Mouse (Mus musculus): ENCODE measurements around the gene Pam16.
"Not testable (repeated sequence)": the region's sequence is repeated elsewhere in the genome, so short reads cannot be mapped to it uniquely, and the experiment has no call there.

The Pam16 gene

DNA sequence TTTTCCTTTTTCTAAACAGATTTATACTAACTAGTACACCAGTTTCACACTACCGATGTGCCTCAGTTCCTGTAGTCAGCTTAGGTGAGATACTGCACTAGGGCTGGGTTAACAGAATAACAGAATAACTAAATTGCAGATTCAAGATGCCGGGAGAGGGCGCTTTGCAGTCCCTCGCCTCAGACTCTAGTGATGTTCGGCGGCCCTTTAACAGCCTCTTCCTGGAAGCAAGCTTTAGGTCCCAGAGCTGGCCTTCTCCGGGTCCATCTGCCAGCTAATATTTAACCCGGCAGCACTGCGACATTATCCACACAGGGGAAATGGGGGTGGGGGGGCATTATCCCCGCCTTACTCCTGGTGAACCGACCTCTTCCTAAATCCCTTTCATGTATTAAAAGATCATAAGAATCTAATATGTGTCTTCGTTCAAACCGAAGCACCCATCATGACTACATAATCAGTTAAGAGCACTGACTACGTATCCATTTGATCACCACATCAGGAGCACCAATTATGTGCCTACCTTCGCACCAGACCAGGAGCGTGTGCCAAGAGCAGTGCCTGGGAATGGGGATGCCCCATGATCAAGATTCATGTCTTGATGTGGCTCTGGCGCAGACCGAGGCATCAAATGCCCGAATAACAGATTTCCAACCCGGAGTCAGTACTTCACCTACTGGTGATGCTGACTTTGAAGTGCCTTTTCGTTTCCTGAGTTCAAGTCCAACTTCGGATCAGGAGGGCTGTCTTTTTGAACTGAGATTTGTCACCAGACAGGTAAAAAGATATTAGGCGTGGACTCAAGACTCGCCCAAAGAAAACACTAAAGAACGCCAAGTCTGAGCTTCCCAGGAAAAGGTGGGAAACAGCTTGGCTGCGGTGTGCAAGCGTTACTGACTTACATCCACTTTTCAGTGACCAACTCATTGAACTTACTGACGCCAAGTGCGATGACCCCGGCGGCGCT is 31.6 kb downstream of the Pam16 start:
- peak; percentile 64 for DNase-seq (ENCODE audit: low read depth, low spot score)

DNA sequence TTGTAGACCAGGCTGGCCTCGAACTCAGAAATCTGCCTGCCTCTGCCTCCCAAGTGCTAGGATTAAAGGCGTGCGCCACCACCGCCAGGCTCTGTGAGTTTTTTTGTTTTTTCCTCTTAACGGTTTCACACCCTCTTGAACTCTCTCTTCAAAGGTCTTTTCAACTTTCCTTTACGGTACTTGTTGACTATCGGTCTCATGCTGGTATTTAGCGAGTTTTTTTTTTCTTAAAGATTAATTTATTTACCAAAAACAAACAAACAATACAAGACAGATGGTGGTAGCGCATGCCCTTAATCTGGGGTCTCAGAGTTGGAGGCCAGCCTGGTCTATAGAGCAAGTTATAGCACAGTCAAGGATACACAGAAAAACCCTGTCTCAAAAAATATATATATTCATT is 34.6 kb downstream of the Pam16 start:
- DNase-seq (ENCODE audit: low read depth, low spot score) = no peak

DNA sequence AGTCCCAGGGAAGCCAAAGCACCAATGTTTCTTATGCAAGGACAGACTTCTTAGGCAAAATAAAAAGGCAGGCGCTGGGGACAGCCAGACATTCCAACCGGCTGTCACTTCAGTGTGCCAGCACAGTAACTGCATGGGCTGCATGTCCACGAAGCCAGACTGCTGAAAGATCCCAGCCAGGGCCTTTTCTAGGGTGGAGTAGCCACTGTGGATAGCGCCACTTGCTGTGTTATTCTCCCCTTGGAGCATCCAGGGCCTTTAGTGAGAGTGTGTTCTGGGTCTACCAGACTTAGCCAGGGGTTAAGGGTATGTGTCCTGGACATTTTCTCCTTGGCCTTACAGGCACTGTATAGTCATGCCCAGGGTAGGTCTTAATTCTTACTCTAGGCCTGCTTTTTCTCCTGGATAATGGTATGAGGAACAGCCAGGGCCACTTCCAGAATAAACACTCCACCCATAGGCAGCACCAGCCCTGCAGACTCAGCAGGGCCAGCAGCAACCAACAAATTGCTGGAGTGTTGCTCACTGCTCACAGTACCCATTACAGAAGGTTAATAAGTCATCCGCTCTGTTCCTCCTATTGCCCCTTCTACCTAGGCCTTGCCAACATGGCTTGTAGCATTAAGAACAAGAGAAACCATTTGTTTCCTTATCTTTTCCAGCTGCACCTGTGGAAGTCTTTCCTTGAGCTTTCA is 37.1 kb downstream of the Pam16 start:
- no peak for DNase-seq (ENCODE audit: low read depth, low spot score)

DNA sequence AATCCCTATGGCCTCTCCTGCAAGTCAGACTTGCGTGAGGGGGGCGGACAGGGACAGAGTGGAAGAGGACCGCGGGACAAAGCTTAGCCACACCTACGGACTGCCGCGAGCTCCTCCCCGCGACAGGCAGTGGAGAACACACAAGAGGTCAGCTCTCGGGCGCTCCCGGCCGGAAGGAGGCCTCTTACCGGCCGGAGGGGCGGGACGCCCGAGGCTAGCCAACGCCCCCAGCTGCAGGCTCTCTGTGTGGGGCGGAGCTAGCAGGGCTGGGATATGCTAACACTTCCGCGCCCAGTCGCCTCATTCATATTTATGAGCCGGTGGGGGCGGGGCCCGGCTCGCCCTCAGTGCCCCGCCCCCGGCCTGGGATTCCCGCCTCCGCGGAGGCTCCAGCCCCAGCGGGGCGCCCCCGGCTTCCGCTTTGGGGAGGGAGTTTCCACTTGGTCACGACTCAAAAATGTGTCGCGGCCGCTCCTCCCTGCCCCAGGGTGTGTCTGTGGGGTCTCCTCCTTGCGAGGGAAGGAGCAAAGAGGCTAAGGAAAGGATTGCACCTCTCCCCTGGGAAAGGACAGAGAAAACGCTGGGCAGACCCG is 38.2 kb downstream of the Pam16 start:
- DNase-seq (ENCODE audit: low read depth, low spot score) = peak; percentile 93

DNA sequence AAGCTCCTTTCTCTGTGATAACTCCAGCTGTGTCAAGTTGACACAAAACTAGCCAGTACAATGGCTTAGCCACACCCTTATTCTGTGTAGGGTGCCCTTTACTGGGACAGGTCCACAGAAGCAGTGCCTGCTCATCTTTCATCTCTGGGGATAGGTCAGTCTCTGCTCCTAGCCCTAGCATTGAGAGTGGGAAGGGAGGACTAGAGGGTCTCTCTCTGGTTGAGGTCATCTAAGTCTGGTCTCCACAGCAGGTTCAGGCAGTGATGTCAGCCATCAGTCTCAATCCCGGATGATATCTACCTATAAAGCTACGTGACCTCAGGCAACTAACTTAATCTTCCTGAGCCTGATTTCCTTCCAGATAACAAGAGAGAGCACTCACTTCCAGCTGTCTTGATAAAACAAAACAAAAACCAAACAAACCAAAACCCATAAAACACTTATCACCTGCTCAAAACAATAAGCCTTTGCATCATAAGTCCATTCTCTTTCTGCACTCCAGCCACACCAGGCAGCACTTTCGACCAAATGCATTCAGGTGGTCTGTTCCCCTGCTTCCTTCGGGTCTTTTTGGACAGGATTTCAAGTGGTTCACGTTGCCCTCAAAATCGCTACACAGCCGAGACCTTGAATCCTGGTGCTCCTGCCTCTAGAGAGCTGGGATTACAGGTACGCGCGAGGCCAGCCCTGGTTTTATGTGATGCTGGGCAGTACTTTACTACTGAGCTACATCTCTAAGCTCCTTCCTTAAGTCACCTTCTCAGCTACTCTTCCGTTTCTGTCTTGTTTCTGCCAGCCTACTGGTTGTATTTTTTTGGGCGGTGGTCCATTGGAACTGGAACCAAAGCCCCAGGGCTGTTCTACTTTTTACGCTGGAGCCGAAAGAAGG is 38.9 kb downstream of the Pam16 start:
- no peak for DNase-seq (ENCODE audit: low read depth, low spot score)

DNA sequence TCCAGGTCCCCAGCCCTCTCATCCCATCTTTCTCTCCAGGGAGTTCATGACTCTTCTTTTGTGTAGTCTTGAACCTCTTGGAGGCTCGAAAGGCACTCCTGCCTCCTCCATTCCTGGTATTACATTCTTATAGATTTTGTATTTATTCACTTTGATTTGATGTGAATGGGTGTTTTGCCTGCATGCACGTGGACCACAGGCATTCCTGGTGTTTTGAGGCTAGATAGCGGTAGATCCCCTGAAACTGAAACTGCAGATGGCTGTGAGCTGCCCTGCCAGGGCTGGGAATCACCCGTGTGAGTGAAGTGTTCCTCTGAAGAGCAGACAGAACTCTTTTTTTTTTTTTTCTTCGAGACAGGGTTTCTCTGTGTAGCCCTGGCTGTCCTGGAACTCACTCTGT is 40.4 kb downstream of the Pam16 start:
- no peak for DNase-seq (ENCODE audit: low read depth, low spot score)

DNA sequence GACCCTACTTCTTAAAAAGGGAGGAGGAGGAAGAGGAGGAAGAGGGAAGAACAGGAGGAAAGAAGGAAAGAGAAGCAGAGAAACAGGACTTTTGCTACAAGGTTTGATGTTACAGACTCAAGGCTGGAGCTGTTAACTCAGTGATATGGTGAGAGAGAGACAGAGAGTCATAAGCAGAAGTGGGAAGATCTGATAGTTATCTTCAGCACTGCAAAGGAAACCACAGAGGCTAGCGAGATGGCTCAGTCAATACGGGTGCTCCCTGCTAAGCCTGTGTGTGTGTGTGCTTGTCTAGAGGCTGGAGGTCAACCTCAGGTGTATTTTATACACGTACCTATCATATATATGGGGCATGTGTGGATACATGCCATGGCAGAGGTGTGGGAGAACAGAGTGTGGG is 41.0 kb downstream of the Pam16 start:
- no peak for DNase-seq (ENCODE audit: low read depth, low spot score)

DNA sequence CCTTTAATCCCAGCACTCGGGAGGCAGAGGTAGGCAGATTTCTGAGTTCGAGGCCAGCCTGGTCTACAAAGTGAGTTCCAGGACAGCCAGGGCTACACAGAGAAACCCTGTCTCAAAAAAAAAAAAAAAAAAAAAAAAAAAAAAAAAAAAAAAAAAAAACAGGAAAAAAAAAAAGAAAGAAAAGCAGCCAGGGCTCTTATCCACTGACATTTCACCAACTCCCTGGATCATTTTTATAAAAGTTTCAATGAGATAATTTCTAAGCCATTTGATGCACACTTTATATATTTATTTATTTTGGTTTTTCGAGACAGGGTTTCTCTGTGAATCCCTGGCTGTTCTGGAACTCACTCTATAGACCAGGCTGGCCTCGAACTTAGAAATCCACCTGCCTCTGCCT is 43.6 kb downstream of the Pam16 start:
- DNase-seq (ENCODE audit: low read depth, low spot score) = not testable (repeated sequence)

DNA sequence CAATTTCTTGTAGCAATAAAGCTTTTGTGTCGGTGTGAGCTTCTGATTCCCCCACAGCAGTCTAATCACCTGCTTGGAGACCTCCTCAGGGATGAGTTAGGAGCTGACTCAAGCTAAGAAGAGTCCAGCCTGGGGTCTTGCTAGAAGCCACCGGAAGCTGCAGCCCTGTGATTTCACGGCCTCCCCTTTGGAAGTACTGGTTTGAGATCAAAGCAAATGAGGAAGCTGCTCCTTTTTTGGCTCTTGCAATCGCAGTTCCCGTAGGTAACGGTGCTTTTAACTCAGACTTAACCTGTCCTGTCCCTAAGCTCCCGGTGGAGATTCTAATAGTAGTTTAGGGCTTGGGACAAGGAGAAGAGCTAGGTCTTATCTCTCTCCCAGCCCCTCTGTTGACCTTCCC is 46.2 kb downstream of the Pam16 start:
- no peak for DNase-seq (ENCODE audit: low read depth, low spot score)

DNA sequence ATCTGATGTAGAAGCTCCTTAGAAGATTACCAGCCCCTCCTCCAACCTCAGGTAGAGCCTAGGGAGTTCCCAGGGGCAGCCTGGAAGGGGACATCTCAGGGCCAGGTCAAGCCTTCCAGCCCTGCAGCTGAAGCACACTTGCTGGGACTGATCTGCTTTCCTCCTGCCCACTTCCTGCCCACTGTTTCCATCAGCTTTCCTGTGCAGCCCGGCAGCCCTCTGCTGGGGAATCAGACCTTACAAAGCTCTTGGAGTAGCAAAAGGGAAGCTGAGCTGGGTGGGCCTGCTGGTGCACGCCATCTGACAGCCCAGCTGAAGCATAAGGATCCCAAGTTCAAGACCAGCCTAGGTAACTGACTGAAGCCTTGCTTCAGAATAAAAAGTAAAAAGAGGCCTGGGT is 47.9 kb downstream of the Pam16 start:
- no peak for DNase-seq (ENCODE audit: low read depth, low spot score)

DNA sequence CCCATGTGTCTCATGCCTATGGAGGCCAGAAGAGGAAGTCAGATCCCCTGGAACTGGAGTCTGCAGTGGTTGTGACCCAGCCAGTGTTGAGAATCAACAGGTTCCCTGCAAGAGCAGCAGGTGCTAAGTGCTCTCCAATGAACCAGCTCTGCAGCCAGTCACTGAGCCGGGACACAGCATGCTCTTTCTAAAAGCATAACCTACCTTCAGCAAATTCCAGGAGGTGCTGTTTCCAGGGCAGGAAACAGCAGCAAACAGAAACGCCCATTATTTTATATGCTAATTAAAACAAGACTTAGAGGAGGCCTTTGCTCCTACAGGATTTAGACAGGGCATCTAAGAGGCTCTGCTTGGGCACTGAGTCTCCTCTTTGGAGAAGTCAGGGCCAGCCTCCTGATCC is 48.8 kb downstream of the Pam16 start:
- DNase-seq (ENCODE audit: low read depth, low spot score) = no peak

DNA sequence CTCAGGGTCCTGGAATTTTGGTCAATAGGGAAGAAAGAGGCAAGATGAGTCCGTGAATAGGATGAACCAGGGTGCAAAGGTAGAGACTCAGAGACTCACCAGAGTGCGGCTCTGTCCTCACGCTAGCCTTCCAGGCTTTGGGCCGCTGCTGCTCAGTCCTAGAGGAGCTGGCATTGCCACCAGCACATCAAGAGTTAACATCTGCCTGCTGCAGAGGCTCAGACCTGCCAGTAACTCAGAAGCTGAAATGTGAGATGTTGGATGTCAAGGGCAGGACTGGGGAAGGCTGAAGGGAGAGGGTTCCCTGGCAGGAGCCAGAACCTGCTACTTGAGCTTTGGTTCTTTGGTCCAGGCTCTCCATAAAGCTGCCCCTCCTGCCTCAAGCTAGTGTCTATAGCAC is 54.1 kb downstream of the Pam16 start:
- DNase-seq (ENCODE audit: low read depth, low spot score) = no peak

DNA sequence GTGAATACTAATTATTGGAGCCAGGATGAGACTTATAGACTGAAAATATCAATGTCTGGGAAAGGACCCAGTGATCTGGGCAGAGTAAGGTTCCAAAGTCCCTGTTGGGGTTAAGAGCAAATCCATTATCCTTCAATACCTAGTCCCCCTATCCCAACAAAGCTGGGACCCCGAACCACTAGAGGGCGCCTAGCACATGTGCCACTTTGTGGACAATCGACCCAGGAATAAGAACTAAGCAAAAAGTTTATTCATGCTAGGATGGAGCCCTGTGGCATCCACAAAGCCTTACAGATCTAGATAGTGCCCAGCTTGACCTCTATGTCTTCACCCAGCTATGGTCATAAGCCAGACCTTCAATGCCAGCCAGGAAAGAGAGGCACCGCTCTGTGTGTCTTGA is 56.9 kb downstream of the Pam16 start:
- DNase-seq (ENCODE audit: low read depth, low spot score) = no peak
